Mouse (Mus musculus): ENCODE measurements around the gene Mageb3. TPM values are rescaled to one million over a fixed set of nuclear protein-coding genes. Genes with fewer than 3 reads are reported as not detected.

Gene Mageb3
- not detected in 4 replicates for total RNA-seq (2023)

GRCm38 (mm10) chr2:121955765-121956223 lies at the start of gene Mageb3, which contains the start of gene Ctdspl2:
TSS of gene Mageb3 (minus strand) at chr2:121956092.
TSS of gene Ctdspl2 (plus strand) at chr2:121956001.

Other genes starting within 250 kb of the Mageb3 start
- gene Frmd5, start 149.0 kb downstream of the Mageb3 start, total RNA-seq (2023) = not detected in 4 replicates
- 7.9 to 12.8 TPM (median 11.7 TPM) in 4 replicates for gene Casc4, start 89.1 kb downstream of the Mageb3 start, total RNA-seq (2023)
- 40.8 to 48.5 TPM (median 43.3 TPM) in 4 replicates for gene Ctdspl2, start 91 bp downstream of the Mageb3 start, total RNA-seq (2023)
- gene Eif3j1, start 72.5 kb upstream of the Mageb3 start, total RNA-seq (2023) = 39.8 to 45.1 TPM (median 41.9 TPM) in 4 replicates
- 28.5 to 31.7 TPM (median 31.6 TPM) in 4 replicates for gene Spg11, start 162.3 kb upstream of the Mageb3 start, total RNA-seq (2023)
- 1,478 to 1,606 TPM (median 1,516 TPM) in 4 replicates for gene B2m, start 191.6 kb upstream of the Mageb3 start, total RNA-seq (2023)
- gene Trim69, start 204.6 kb upstream of the Mageb3 start, total RNA-seq (2023) = 0.63 to 3.3 TPM (median 2.0 TPM) in 4 replicates
- not detected in 4 replicates for gene Patl2, start 230.1 kb upstream of the Mageb3 start, total RNA-seq (2023)
- gene Terb2, start 230.2 kb upstream of the Mageb3 start, total RNA-seq (2023) = not detected in 4 replicates

Measured in B cell, adult 62 days (primary cell).